Mouse (Mus musculus): ENCODE results near the gene Trappc6b.

The Trappc6b gene

GRCm38 (mm10) chr12:59055196-59055850 lies 5.9 kb downstream of the Trappc6b start:
- peak; percentile 83 for DNase-seq (ENCODE audit: low spot score)

GRCm38 (mm10) chr12:59053976-59054375 lies 7.3 kb downstream of the Trappc6b start:
- no peak for DNase-seq (ENCODE audit: low spot score)

- no peak for DNase-seq (ENCODE audit: low spot score)
These were observed 8.1 kb downstream of the Trappc6b start for GRCm38 (mm10) chr12:59053166-59053565.

- DNase-seq (ENCODE audit: low spot score) = no peak
These were observed 8.8 kb downstream of the Trappc6b start for GRCm38 (mm10) chr12:59052470-59052869.

GRCm38 (mm10) chr12:59040851-59041250 lies 20.4 kb downstream of the Trappc6b start:
- no peak for DNase-seq (ENCODE audit: low spot score)

- DNase-seq (ENCODE audit: low spot score) = no peak
These were observed 21.1 kb downstream of the Trappc6b start for GRCm38 (mm10) chr12:59039971-59040844.

GRCm38 (mm10) chr12:59039162-59039970 lies 21.9 kb downstream of the Trappc6b start:
- DNase-seq (ENCODE audit: low spot score) = no peak

GRCm38 (mm10) chr12:59032101-59032500 lies 29.2 kb downstream of the Trappc6b start:
- DNase-seq (ENCODE audit: low spot score) = no peak

- no peak for DNase-seq (ENCODE audit: low spot score)
These were observed 40.0 kb downstream of the Trappc6b start for GRCm38 (mm10) chr12:59021306-59021705.

- no peak for DNase-seq (ENCODE audit: low spot score)
These were observed 41.4 kb downstream of the Trappc6b start for GRCm38 (mm10) chr12:59019891-59020290.

GRCm38 (mm10) chr12:59017970-59018369 lies 43.3 kb downstream of the Trappc6b start:
- no peak for DNase-seq (ENCODE audit: low spot score)

GRCm38 (mm10) chr12:59013234-59013633 lies 48.0 kb downstream of the Trappc6b start, which contains the start of gene Gemin2:
Gene Gemin2 (plus strand): TSS chr12:59013393.
- peak; percentile 94 for DNase-seq (ENCODE audit: low spot score)

GRCm38 (mm10) chr12:59012710-59013091 lies 48.6 kb downstream of the Trappc6b start:
- DNase-seq (ENCODE audit: low spot score) = peak; percentile 50

- DNase-seq (ENCODE audit: low spot score) = peak; percentile 98
These were observed 49.2 kb downstream of the Trappc6b start, which contains the start of gene Sec23a for GRCm38 (mm10) chr12:59011844-59012709. Gene Sec23a (minus strand): TSS chr12:59012017.

- no peak for DNase-seq (ENCODE audit: low spot score)
These were observed 49.9 kb downstream of the Trappc6b start for GRCm38 (mm10) chr12:59011275-59011843.

- DNase-seq (ENCODE audit: low spot score) = peak; percentile 68
These were observed 50.8 kb downstream of the Trappc6b start for GRCm38 (mm10) chr12:59010482-59010881.
